Mouse (Mus musculus): Measurements from ENCODE around the gene Spert. TPM values are rescaled to one million over a fixed set of nuclear protein-coding genes. Genes with fewer than 3 reads are reported as not detected.

The Spert gene
- total RNA-seq (2023; ENCODE audit: inconsistent age), result not detected in 4 replicates

DNA sequence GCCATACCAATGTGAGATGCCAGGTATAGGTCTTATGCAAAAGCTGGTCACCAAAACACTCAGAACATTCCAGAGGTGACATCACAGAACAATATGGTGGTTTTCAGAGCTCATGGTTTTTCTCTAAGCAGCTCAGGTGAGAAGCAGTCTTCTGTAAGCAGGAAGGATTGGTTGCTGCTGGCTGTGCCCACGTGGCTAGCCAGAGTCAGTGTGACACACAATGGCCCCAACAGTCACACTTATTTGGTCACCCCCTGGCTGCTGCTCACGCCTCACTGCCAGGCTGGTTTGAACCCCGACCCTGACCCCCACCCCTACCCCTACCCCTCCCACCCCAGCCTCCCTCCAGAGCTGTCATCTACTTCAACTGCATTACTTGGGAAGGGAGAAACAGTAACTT lies at the start of gene Spert:
Spert (minus strand) TSS at position 139 of the 400 bp plus-strand sequence.

DNA sequence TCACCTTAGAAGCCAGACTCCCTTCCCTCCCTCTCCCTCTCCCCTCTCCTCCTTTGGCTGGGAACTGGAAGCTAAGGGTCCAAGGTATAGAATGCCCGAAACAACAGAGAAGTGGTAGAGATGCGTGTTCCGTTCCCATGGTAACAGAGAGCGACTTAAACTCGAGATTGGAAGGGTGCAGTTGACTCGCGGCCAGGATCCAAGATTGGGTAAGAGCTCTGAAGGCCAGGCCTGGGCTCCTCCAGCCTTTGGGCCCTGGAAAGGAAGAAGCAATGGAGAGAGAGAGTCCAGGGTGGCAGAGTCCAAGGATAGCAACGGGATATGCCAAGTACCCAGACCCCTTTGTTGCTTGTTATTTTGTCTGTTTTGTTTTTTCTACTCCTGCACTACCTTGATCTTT lies 49.2 kb upstream of the Spert start, which contains the start of gene Erich6b:
Erich6b (plus strand) TSS at position 180 of the 400 bp plus-strand sequence.

Other genes with a start within 250 kb of the Spert start
- not detected in 4 replicates for gene Siah3, start 137.1 kb downstream of the Spert start, total RNA-seq (2023; ENCODE audit: inconsistent age)
- gene Erich6b, start 49.1 kb upstream of the Spert start, total RNA-seq (2023; ENCODE audit: inconsistent age), result not detected in 4 replicates
- gene Cog3, start 161.4 kb upstream of the Spert start, total RNA-seq (2023; ENCODE audit: inconsistent age), result 34.0 to 37.1 TPM (median 35.5 TPM) in 4 replicates
- 30.2 to 49.8 TPM (median 37.3 TPM) in 4 replicates for gene Slc25a30, start 193.9 kb upstream of the Spert start, total RNA-seq (2023; ENCODE audit: inconsistent age)

Data from B cell, adult (primary cell).